Mouse (Mus musculus) megakaryocyte-erythroid progenitor cell, adult 5-6 weeks (primary cell): ENCODE data around the gene Grn. TPM values are rescaled to one million over a fixed set of nuclear protein-coding genes. Genes with fewer than 3 reads are reported as not detected.

Source experiments
- ATAC-seq: replicated peaks from 2 replicates; pipeline ENCODE4 v1.8.0; 2016; ENCODE audit warnings: mild to moderate bottlenecking, inconsistent platforms; ENCODE audit not compliant: severe bottlenecking, poor library complexity, low FRiP score, low TSS enrichment
- total RNA-seq, 2 experiments: library from RNA; stranded (forward) in 1 of 2; stranded (reverse) in 1 of 2; fragments of 200-1000, 215-1000 nt in 1 of 2; fragments of >200 nt in 1 of 2; fragmentation: Nextera tagmentation in 1 of 2; gene quantifications; 2 replicates each; pipeline ENCODE4 v1.2.3; 2014 to 2017

Gene Grn
- total RNA-seq, 2 experiments from 2014 or later, result 14.2 to 16.1 TPM

DNA sequence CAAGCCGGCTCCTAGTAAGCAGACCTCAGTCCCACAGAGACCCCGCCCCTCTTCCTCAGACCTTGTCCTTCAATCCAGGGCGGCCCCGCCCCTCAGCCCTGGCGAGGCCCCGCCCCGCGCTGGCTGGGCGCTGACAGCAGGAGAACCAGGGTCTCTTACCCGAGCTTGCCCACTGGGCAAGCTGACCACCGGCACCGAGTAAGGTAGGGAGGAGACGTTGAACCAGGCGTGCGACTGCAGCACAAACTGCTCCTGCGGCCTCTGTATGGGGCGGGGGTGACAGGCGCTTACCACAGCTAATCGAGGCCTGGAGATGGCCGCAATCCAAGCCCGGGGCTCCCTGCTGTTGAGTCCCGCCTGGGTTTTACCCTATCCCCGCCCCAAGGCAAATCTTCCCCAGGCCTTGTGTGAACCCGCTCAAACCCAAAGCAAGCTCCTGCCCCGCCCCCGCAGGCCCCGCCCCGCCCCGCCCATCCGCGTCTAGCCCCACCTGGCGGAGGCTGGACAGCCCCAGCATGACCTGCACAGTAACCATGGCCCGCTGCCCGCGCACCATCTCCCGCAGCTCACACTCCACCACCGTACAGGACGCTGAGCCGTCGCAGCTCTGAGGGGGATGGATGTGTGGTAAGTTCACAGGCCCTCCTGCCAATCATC is 25.8 kb downstream of the Grn start:
- ATAC-seq, result peak; percentile 80

GRCm38 (mm10) chr11:102460541-102460940 is 30.4 kb downstream of the Grn start:
- no peak for ATAC-seq

- no peak for ATAC-seq
Measured at GRCm38 (mm10) chr11:102461764-102462163, 31.6 kb downstream of the Grn start.

GRCm38 (mm10) chr11:102464901-102465300 is 34.8 kb downstream of the Grn start:
- no peak for ATAC-seq

GRCm38 (mm10) chr11:102465713-102466436 is 35.8 kb downstream of the Grn start:
- no peak for ATAC-seq

GRCm38 (mm10) chr11:102467041-102467631 is 37.0 kb downstream of the Grn start:
- ATAC-seq, result peak; percentile 87

GRCm38 (mm10) chr11:102469648-102470357 is 39.7 kb downstream of the Grn start, which contains the start of gene Itga2b:
Gene Itga2b (minus strand): TSS chr11:102470122.
- ATAC-seq, result peak; percentile 45

GRCm38 (mm10) chr11:102475027-102475426 is 44.9 kb downstream of the Grn start:
- peak; percentile 62 for ATAC-seq

DNA sequence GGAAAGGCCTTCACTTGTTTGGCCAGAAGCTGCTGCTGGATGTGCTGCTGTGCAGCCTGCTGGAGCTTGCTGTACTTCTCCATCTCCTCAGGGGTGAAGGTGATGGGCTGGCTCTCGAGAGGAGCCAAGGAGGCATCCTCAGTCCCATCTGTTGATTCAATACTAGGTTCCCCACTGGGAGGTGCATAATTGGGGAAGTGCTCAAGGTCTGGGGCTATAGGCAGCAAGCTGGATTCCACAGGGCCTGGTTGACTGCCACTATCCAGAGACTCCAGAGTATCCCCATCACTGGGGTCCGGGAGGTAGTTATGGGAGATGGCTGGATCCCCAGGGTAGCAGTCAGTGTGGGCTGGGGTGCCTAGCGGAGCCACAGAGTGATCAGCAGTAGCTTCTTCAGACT is 48.6 kb downstream of the Grn start:
- no peak for ATAC-seq

DNA sequence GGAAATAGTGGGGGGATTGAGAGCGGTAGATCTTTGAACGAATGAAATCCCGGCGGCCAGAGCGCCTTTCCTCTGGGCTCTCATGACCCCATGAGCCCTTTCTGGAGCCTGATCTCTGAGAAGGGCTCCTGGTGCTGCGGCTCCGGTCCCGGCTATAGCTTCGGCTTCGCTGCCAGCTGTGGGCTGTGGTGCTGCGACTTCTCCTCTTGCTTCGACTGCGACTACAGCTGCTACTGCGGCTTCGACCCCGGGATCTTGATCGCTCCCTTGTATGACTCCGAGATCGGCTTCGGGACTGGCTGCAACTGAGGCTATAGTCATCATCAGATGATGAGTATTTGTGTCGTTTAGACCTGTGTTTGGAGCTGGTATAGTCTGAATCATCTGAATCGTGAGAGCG is 49.5 kb downstream of the Grn start:
- ATAC-seq, result no peak

- no peak for ATAC-seq
Measured at GRCm38 (mm10) chr11:102480111-102480510, 50.0 kb downstream of the Grn start.

GRCm38 (mm10) chr11:102480897-102481296 is 50.8 kb downstream of the Grn start:
- ATAC-seq, result no peak

GRCm38 (mm10) chr11:102481779-102482178 is 51.7 kb downstream of the Grn start:
- ATAC-seq, result no peak

Other genes starting within 250 kb of the Grn start
- 110 TPM in 2 replicates for gene Lsm12, start 245.0 kb upstream of the Grn start, total RNA-seq (2014; fragmentation: Nextera tagmentation)
- 71.3 and 94.9 TPM in 2 replicates for gene Lsm12, start 245.0 kb upstream of the Grn start, total RNA-seq (2017)
- gene G6pc3, start 240.7 kb upstream of the Grn start, total RNA-seq (2014; fragmentation: Nextera tagmentation), result 71.5 and 93.3 TPM in 2 replicates
- 39.9 and 59.4 TPM in 2 replicates for gene G6pc3, start 240.7 kb upstream of the Grn start, total RNA-seq (2017)
- gene Hdac5, start 200.1 kb upstream of the Grn start, total RNA-seq (2014; fragmentation: Nextera tagmentation), result 10.7 and 16.6 TPM in 2 replicates
- 6.1 and 11.4 TPM in 2 replicates for gene Hdac5, start 200.1 kb upstream of the Grn start, total RNA-seq (2017)
- 36.4 and 48.1 TPM in 2 replicates for gene BC030867, start 181.4 kb upstream of the Grn start, total RNA-seq (2014; fragmentation: Nextera tagmentation)
- 7.5 and 12.3 TPM in 2 replicates for gene BC030867, start 181.4 kb upstream of the Grn start, total RNA-seq (2017)
- 2.2 and 2.5 TPM in 2 replicates for gene Asb16, start 161.6 kb upstream of the Grn start, total RNA-seq (2014; fragmentation: Nextera tagmentation)
- 0.84 and 1.3 TPM in 2 replicates for gene Asb16, start 161.6 kb upstream of the Grn start, total RNA-seq (2017)
- gene Tmub2, start 145.4 kb upstream of the Grn start, total RNA-seq (2014; fragmentation: Nextera tagmentation), result 14.5 and 19.8 TPM in 2 replicates
- gene Tmub2, start 145.4 kb upstream of the Grn start, total RNA-seq (2017), result 10.0 and 27.4 TPM in 2 replicates
- 23.2 and 34.0 TPM in 2 replicates for gene Atxn7l3, start 133.7 kb upstream of the Grn start, total RNA-seq (2014; fragmentation: Nextera tagmentation)
- 18.3 and 21.5 TPM in 2 replicates for gene Atxn7l3, start 133.7 kb upstream of the Grn start, total RNA-seq (2017)
- gene Ubtf, start 110.6 kb upstream of the Grn start, total RNA-seq (2014; fragmentation: Nextera tagmentation), result 90.4 and 102 TPM in 2 replicates
- 162 and 180 TPM in 2 replicates for gene Ubtf, start 110.6 kb upstream of the Grn start, total RNA-seq (2017)
- 0.42 and 0.46 TPM in 2 replicates for gene Slc4a1, start 64.1 kb upstream of the Grn start, total RNA-seq (2014; fragmentation: Nextera tagmentation)
- 0.27 and 6.8 TPM in 2 replicates for gene Slc4a1, start 64.1 kb upstream of the Grn start, total RNA-seq (2017)
- not detected in 2 replicates for gene Rundc3a, start 36.9 kb upstream of the Grn start, total RNA-seq (2014; fragmentation: Nextera tagmentation)
- gene Rundc3a, start 36.9 kb upstream of the Grn start, total RNA-seq (2017), result not detected in 2 replicates
- 115 and 148 TPM in 2 replicates for gene Slc25a39, start 22.4 kb upstream of the Grn start, total RNA-seq (2014; fragmentation: Nextera tagmentation)
- 43.8 and 55.9 TPM in 2 replicates for gene Slc25a39, start 22.4 kb upstream of the Grn start, total RNA-seq (2017)
- 0.82 TPM in 1 of 2 replicates, not detected in the other for gene Fam171a2, start 17.4 kb downstream of the Grn start, total RNA-seq (2014; fragmentation: Nextera tagmentation)
- gene Fam171a2, start 17.4 kb downstream of the Grn start, total RNA-seq (2017), result 0.28 TPM in 1 of 2 replicates, not detected in the other
- 27.7 and 30.8 TPM in 2 replicates for gene Itga2b, start 39.8 kb downstream of the Grn start, total RNA-seq (2014; fragmentation: Nextera tagmentation)
- 26.5 and 73.4 TPM in 2 replicates for gene Itga2b, start 39.8 kb downstream of the Grn start, total RNA-seq (2017)
- gene Gpatch8, start 126.1 kb downstream of the Grn start, total RNA-seq (2014; fragmentation: Nextera tagmentation), result 44.9 and 47.2 TPM in 2 replicates
- 34.3 and 38.2 TPM in 2 replicates for gene Gpatch8, start 126.1 kb downstream of the Grn start, total RNA-seq (2017)
- gene Gm11627, start 149.1 kb downstream of the Grn start, total RNA-seq (2014; fragmentation: Nextera tagmentation), result not detected in 2 replicates
- gene Gm11627, start 149.1 kb downstream of the Grn start, total RNA-seq (2017), result not detected in 2 replicates
- not detected in 2 replicates for gene Fzd2, start 174.1 kb downstream of the Grn start, total RNA-seq (2014; fragmentation: Nextera tagmentation)
- not detected in 2 replicates for gene Fzd2, start 174.1 kb downstream of the Grn start, total RNA-seq (2017)
- not detected in 2 replicates for gene Meioc, start 233.4 kb downstream of the Grn start, total RNA-seq (2014; fragmentation: Nextera tagmentation)
- gene Meioc, start 233.4 kb downstream of the Grn start, total RNA-seq (2017), result not detected in 2 replicates